Mouse (Mus musculus): ENCODE data around the gene Arid1b. TPM values are rescaled to one million over a fixed set of nuclear protein-coding genes. Genes with fewer than 3 reads are reported as not detected.
A peak's percentile ranks its signal among the peaks of the same experiment; 100 is the strongest.

The Arid1b gene
- polyA plus RNA-seq, 1 experiment from 2014 or later, result 11.2 TPM

DNA sequence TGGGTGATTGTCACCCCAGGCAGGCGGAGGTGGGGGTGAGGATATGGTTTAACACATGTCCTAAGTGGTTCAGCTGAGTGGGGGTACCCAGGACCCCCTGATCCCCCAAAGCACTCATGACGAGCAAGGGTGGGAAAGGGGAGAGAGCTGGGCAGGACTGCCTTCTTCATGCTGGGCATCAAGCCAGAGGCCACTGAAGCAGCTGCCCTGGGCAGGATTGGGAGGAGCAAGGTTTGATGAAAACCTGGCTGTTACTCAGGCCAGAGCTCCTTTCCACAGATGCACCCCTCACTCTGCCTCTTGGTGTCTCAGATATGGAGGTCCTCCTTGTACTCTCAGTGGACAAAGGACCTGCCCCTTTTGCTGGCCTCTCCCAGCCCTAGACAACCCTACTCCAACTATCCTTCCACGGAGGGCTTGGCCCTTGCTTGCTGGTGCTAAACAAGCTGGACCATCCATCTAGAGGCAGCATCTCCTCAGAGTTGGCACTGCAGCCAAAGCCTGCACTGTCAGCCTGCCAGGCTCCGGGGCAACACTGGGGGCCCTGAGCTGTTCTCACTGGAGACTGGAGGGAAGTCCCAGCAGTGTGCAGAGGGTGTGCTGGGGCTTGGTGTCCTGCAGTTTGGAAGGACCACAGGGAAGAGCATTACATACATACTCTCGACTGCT, 304.9 kb downstream of the Arid1b start:
- Histone ChIP-seq H3K27me3 (replicated peaks) (no peaks in the 10 kb centered on the region), H3K27ac (no peak overlapping the region), H3K36me3 (peaks cover 3% of the 10 kb centered on the region; the same call in 1 of the 2 replicates), H3K4me1 (peaks cover 27% of the 10 kb centered on the region), H3K9ac (no peak overlapping the region), H3K9me3 (no peaks in the 10 kb centered on the region), H3K4me2 (no peak overlapping the region), H3K4me3 (replicated peaks) (no peak overlapping the region)
- ATAC-seq (ENCODE audit: insufficient read depth, low FRiP score, low read depth), result no peak
- 67% methylated on average over 5 of the region's 5 CpGs for WGBS

GRCm38 (mm10) chr17:5302971-5303746, 309.0 kb downstream of the Arid1b start:
- WGBS, result 78% methylated on average over 11 of the region's 11 CpGs
- Histone ChIP-seq H3K4me2 (no peak overlapping the region), H3K4me3 (replicated peaks) (no peak overlapping the region), H3K27ac (no peak overlapping the region), H3K36me3 (peaks cover 14% of the 10 kb centered on the region; the same call in 1 of the 2 replicates), H3K4me1 (peaks cover 9% of the 10 kb centered on the region), H3K27me3 (replicated peaks) (no peaks in the 10 kb centered on the region), H3K9me3 (no peaks in the 10 kb centered on the region), H3K9ac (no peak overlapping the region)
- no peak for ATAC-seq (ENCODE audit: insufficient read depth, low FRiP score, low read depth)

- H3K4me3 ChIP-seq (replicated peaks), result no peak overlapping the region
- H3K9ac ChIP-seq, result no peak overlapping the region
- no peak for ATAC-seq (ENCODE audit: insufficient read depth, low FRiP score, low read depth)
- no peak overlapping the region for H3K27ac ChIP-seq
- peaks cover 14% of the 10 kb centered on the region; the same call in 1 of the 2 replicates for H3K36me3 ChIP-seq
- H3K9me3 ChIP-seq, result no peaks in the 10 kb centered on the region
- peaks cover 6% of the 10 kb centered on the region for H3K4me1 ChIP-seq
- H3K27me3 ChIP-seq (replicated peaks), result no peaks in the 10 kb centered on the region
- 66% methylated on average over 10 of the region's 10 CpGs for WGBS
- no peak overlapping the region for H3K4me2 ChIP-seq
Observed at GRCm38 (mm10) chr17:5305783-5306477, 311.8 kb downstream of the Arid1b start.

GRCm38 (mm10) chr17:5309930-5310329, 315.8 kb downstream of the Arid1b start:
- Histone ChIP-seq H3K27ac (peak overlapping the region; percentile 46), H3K9ac (no peak overlapping the region), H3K27me3 (replicated peaks) (no peaks in the 10 kb centered on the region), H3K4me2 (no peak overlapping the region), H3K4me1 (peaks cover 3% of the 10 kb centered on the region), H3K36me3 (peaks cover 21% of the 10 kb centered on the region; the same call in 1 of the 2 replicates), H3K9me3 (no peaks in the 10 kb centered on the region), H3K4me3 (replicated peaks) (no peak overlapping the region)
- no peak for ATAC-seq (ENCODE audit: insufficient read depth, low FRiP score, low read depth)
- WGBS, result 29% methylated on average over 5 of the region's 5 CpGs

- Histone ChIP-seq H3K27ac (peak overlapping the region; percentile 46), H3K9ac (no peak overlapping the region), H3K27me3 (replicated peaks) (no peaks in the 10 kb centered on the region), H3K4me1 (peaks cover 3% of the 10 kb centered on the region), H3K4me3 (replicated peaks) (no peak overlapping the region), H3K36me3 (peaks cover 21% of the 10 kb centered on the region; the same call in 1 of the 2 replicates), H3K4me2 (no peak overlapping the region), H3K9me3 (no peaks in the 10 kb centered on the region)
- 70% methylated on average over 11 of the region's 11 CpGs for WGBS
- no peak for ATAC-seq (ENCODE audit: insufficient read depth, low FRiP score, low read depth)
Observed at GRCm38 (mm10) chr17:5310425-5310888, 316.3 kb downstream of the Arid1b start.

GRCm38 (mm10) chr17:5311062-5311461, 316.9 kb downstream of the Arid1b start:
- Histone ChIP-seq H3K9ac (no peak overlapping the region), H3K4me2 (no peak overlapping the region), H3K27me3 (replicated peaks) (no peaks in the 10 kb centered on the region), H3K36me3 (peaks cover 15% of the 10 kb centered on the region; the same call in 1 of the 2 replicates), H3K9me3 (no peaks in the 10 kb centered on the region), H3K4me3 (replicated peaks) (no peak overlapping the region), H3K27ac (peak overlapping the region; percentile 46; the same call in 1 of the 2 replicates), H3K4me1 (peaks cover 3% of the 10 kb centered on the region)
- WGBS, result 83% methylated on average over 7 of the region's 7 CpGs
- ATAC-seq (ENCODE audit: insufficient read depth, low FRiP score, low read depth), result no peak

DNA sequence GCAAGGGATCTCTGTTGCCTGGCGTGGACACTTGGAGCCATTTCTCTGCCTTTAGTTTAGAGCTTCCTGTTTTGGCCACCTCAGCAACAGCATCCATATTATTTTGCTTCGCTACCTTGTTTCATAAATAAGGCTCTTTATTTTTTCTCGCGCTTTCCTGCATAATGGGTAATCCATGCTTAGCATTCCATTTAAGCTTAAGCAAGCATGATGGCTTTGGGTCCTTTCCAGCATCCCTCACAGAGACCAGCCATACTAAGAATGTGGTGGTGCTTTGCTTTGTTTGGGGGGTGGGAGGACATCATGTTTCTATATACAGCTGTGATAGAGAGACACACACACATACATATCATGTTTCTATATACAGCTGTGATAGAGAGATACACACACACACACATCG, 318.2 kb downstream of the Arid1b start:
- no peaks in the 10 kb centered on the region for H3K9me3 ChIP-seq
- no peak overlapping the region for H3K27ac ChIP-seq
- H3K27me3 ChIP-seq (replicated peaks), result no peaks in the 10 kb centered on the region
- no peak overlapping the region for H3K9ac ChIP-seq
- peaks cover 3% of the 10 kb centered on the region for H3K4me1 ChIP-seq
- H3K4me3 ChIP-seq (replicated peaks), result no peak overlapping the region
- no peak overlapping the region for H3K4me2 ChIP-seq
- 83% methylated on average over 5 of the region's 5 CpGs for WGBS
- H3K36me3 ChIP-seq, result peaks cover 17% of the 10 kb centered on the region
- ATAC-seq (ENCODE audit: insufficient read depth, low FRiP score, low read depth), result no peak

- Histone ChIP-seq H3K27ac (no peak overlapping the region), H3K4me2 (no peak overlapping the region), H3K4me1 (no peaks in the 10 kb centered on the region; the same call in 1 of the 2 replicates), H3K9me3 (no peaks in the 10 kb centered on the region), H3K27me3 (replicated peaks) (no peaks in the 10 kb centered on the region), H3K9ac (no peak overlapping the region), H3K4me3 (replicated peaks) (no peak overlapping the region), H3K36me3 (peaks cover 23% of the 10 kb centered on the region)
- WGBS, result 62% methylated on average over 7 of the region's 7 CpGs
- ATAC-seq (ENCODE audit: insufficient read depth, low FRiP score, low read depth), result no peak
Observed at GRCm38 (mm10) chr17:5314735-5315134, 320.6 kb downstream of the Arid1b start.

DNA sequence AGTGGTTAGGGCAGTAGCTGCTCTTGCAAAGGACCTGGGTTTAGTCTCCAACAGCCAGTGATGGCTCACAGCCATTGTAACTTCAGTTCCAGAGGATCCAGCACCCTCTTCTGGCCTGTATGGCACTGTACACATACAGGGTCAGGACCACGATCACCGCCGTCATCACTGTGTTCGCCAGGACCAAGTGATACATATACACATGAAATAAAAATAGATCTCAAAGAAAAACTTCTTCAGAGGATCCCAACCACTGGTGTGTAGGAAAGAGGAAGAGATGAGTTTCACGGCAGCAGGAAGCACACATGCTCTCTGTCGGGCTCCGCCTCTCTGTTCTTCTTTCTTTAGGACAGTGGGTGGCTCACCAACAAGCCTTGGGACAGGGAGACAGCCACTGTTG, 322.4 kb downstream of the Arid1b start:
- Histone ChIP-seq H3K4me3 (replicated peaks) (no peak overlapping the region), H3K4me1 (no peaks in the 10 kb centered on the region), H3K27ac (no peak overlapping the region), H3K9ac (no peak overlapping the region), H3K9me3 (no peaks in the 10 kb centered on the region), H3K4me2 (no peak overlapping the region), H3K27me3 (replicated peaks) (no peaks in the 10 kb centered on the region), H3K36me3 (peaks cover 23% of the 10 kb centered on the region)
- no peak for ATAC-seq (ENCODE audit: insufficient read depth, low FRiP score, low read depth)
- WGBS, result 81% methylated on average over 7 of the region's 7 CpGs

GRCm38 (mm10) chr17:5321589-5322225, 327.6 kb downstream of the Arid1b start:
- ATAC-seq (ENCODE audit: insufficient read depth, low FRiP score, low read depth), result 0 out of 2 replicates have a peak, but pooled peaks have one; percentile 21
- H3K4me3 ChIP-seq (replicated peaks), result no peak overlapping the region
- H3K36me3 ChIP-seq, result peaks cover 14% of the 10 kb centered on the region; the same call in 1 of the 2 replicates
- H3K27ac ChIP-seq, result no peak overlapping the region
- H3K9me3 ChIP-seq, result no peaks in the 10 kb centered on the region
- no peaks in the 10 kb centered on the region for H3K27me3 ChIP-seq (replicated peaks)
- no peak overlapping the region for H3K4me2 ChIP-seq
- H3K9ac ChIP-seq, result no peak overlapping the region
- peaks cover 30% of the 10 kb centered on the region for H3K4me1 ChIP-seq
- 70% methylated on average over 8 of the region's 8 CpGs for WGBS

DNA sequence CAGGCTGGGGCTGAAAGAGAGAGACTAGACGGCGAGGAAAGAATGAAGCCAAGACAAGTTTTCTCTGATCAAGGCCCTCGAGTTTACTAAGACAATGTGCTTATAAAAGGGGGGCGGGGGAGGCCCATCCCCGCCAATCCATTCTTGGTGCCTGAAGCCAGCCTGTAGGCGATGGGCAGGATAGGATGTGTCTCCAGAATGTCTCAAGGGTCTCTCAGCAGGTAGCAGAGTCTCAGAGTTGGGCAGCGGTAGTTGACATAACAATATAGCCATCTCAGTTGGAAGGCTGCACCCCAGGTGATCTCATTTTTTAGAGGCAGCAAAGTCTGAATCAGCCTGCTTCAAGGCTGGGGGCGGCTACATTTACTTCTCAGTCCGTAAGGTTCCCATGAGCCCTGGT, 328.5 kb downstream of the Arid1b start:
- Histone ChIP-seq H3K9ac (no peak overlapping the region), H3K9me3 (no peaks in the 10 kb centered on the region), H3K4me2 (no peak overlapping the region), H3K4me3 (replicated peaks) (no peak overlapping the region), H3K36me3 (peaks cover 10% of the 10 kb centered on the region; the same call in 1 of the 2 replicates), H3K27me3 (replicated peaks) (no peaks in the 10 kb centered on the region), H3K4me1 (peaks cover 30% of the 10 kb centered on the region), H3K27ac (no peak overlapping the region)
- no peak for ATAC-seq (ENCODE audit: insufficient read depth, low FRiP score, low read depth)
- 79% methylated on average over 9 of the region's 9 CpGs for WGBS

Data from stomach, embryonic 15.5 days (tissue).